Mouse (Mus musculus): ENCODE measurements around the gene Aasdh.

Aasdh gene

DNA sequence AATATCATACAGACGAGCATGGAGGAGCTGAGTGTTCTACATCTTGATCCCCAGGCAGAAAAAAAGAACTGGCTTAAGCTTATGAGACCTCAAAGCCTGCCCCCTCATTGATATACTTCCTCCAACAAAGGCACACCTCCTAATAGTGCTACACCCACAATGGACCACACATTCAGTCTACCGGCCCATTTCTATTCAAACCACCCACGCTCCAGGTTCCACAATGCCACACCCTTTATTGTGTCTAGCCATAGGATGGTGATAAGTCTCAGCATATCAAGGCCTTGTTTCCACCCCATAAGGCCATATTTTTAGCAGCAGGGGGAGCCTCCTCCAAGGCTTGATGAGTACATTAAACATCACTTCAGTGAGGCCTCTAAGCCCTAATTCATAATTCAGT is 5.5 kb upstream of the Aasdh start:
- DNase-seq = no peak

DNA sequence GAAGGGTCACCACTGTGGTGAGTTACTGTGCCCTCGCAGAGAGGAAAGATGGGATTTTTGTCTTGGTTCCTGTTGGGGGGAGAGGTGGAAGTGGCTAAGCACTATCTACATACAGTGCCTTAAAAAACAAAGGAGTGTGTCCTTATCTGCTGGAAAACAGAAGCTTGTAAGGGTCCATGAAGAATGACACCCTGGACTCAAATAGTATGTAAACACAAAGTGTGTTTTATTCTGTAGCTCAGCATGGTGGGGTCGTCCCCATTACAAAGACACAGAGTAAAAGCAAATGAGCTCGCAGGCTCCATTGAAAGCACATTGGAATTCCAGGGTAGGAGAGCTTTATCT is 813 bp upstream of the Aasdh start:
- no peak for DNase-seq

- DNase-seq = no peak
These were observed 455 bp downstream of the Aasdh start for GRCm38 (mm10) chr5:76904713-76905404.

DNA sequence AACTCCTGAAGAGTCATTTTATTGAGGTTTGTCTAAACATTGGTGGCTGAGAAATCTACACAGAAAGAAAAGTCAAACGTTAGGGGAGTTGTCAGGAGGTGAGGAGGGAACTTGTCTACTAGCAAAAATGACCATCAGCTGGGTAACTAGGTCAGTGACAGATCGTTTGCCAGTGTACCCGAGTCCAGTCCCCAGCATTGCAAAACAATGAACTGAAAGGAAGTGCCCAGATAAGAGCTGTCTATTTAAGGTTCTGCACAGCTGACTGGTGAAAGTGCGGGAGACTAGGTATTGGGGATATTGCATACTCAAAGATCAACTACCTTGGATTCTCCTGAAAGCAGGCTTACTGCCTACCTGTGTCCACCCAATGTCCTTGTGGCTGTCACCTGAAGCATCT is 3.2 kb downstream of the Aasdh start:
- no peak for DNase-seq

GRCm38 (mm10) chr5:76893084-76893483 is 12.2 kb downstream of the Aasdh start:
- no peak for DNase-seq

DNA sequence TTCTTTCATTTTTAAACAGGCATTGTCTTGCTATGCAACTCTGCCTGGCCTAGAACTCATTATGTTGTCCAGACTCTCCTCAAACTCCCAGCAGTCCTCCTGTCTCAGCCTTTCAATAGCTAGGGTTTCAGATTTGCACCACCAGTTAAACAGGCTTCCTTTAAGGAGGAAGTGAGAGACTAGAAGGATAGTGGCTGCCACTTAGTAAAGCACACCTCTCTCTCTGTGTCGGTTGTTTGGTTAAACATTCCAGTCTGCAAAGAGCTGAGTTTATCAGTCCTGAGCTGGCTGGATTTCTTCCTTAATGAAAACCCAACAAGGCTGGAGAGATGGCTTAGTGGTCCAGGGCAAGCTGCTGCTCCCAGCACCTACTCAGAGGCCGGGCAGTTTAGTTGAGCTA is 12.7 kb downstream of the Aasdh start:
- DNase-seq = no peak

DNA sequence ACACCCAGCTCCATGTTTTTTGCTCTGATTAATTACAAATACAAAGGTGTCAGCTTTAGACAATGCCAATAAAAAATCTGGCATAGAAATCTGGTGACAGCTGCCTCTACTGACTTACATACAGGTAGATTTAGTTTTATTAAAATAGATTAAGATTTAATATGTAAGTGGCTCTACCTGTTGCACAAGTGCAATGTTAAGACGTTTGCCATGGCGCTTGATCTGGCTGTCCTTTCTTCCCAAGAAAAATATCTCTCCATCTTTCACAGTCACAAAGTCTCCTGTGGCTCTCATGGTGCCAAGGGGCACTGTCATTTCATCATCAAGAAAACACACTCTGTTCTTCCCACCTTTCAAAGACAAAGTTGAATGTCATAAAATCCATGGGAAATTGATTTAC is 18.3 kb downstream of the Aasdh start:
- no peak for DNase-seq

- no peak for DNase-seq
These were observed 21.2 kb downstream of the Aasdh start for GRCm38 (mm10) chr5:76884107-76884506.

DNA sequence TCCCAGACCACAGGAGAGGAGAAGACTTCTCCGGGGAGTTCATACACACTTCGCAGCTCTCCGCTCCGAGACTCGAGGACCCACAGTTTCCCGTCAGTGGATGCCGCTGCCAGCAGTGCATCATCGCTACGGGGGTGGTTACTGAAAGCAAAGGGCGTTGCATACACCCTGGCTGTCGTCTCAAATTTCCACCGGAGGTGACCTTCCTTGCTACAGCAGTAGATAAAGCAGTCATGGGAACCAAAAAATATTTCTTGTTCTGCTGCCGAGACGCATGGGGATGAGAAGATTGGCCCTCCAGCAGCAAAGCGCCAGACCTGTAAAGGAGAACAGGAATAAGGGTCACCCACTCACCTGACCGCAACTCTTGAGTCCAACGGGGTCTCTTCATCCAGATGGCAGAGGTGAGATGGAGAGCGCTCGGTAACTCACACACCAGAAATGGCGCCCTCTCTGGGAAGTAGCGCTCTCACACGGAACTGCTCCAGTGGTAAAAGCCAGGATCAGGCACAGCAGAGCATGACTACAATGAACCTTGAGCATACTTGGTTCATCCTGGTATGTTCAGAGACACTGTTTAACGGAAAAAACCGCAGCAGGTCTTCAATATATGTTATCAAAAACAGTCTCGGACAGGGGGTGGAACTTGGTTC is 29.1 kb downstream of the Aasdh start:
- DNase-seq = no peak

- no peak for DNase-seq
These were observed 35.8 kb downstream of the Aasdh start for GRCm38 (mm10) chr5:76869553-76869952.

DNA sequence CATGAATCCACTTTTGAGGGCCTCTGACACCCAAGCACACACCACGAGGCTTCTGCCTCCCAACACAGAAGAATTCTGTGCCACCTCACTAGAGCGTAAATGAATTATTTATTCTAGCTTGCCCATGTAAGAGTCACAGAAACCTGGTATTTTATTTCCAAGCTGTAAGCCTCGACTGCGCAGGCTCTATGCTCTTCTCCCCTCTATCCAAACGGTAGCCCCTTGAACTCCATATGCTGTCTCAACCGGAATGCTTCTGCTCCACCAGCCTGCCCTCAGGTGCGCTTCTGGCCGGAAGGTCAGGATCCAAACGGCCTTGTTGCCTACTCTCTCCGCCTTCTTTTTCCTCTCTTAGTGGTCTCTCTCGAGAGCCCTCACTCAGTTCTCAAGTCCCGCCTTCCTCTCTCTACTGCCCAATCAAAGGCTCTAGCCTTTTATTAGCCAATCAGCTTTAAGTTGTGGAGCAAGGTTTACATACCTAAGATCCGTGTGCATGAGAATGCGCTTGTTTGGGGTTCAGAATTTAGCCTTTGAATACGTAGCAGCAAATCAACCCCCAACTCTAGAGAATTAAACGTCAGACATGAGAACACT is 36.5 kb downstream of the Aasdh start:
- DNase-seq = no peak

- no peak for DNase-seq
These were observed 38.5 kb downstream of the Aasdh start for GRCm38 (mm10) chr5:76866819-76867218.

DNA sequence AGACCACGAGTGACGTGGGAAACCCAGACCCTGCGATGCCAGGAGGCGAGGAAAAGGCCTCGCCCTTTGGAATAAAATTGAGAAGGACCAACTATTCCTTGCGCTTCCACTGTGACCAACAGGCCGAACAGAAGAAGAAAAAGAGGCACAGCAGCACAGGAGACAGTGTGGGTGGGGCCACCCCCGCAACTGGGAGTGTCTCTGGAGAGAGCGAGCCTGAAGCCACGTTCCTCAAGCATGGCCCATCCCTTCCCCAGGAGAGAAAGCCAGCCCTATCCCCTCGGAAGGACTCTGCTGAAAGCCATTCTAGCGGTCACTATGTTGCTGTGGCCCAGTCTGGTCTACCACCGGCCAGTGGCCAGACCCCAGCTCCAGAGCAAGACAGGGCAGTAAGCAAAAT is 46.9 kb downstream of the Aasdh start:
- DNase-seq = no peak

- no peak for DNase-seq
These were observed 48.0 kb downstream of the Aasdh start for GRCm38 (mm10) chr5:76857103-76858015.

DNA sequence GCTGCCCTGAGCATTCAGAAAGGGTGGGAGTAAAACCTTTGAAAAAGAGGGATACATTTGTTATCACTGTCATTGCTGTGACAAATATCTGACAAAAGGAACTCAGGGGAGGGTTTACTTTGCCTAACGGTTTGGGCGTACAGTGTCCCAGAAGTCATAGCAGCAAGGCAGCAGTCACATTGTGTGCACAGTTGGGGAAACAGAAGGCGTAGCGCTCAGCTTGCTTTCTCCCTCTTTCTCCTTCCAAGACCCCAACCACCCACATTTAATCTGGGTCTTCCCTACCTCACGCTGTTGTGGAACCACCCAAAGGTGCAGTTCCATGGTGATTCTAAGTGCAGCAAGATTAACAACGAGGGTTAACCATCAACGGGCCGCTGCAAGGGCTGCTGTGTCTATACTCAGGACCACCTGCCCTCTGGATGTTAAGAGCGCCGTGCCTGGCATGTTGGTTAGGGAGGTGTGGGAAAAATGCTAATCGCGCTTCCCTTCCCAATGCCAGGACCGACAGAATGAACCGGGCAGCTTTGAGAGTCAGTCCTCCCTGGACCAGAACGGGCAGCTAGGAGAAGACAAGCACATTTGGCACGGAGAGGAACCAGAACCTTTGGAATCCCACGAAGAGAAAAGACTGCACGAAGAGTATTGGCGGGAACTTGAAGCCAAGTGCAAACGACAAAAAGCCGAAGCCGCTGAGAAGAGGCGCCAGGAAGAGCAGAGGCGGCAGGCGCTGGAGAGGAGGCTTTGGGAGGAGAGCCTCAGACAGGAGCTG is 49.3 kb downstream of the Aasdh start:
- no peak for DNase-seq

- peak; percentile 43 for DNase-seq
These were observed 51.8 kb downstream of the Aasdh start for GRCm38 (mm10) chr5:76853549-76853948.

DNA sequence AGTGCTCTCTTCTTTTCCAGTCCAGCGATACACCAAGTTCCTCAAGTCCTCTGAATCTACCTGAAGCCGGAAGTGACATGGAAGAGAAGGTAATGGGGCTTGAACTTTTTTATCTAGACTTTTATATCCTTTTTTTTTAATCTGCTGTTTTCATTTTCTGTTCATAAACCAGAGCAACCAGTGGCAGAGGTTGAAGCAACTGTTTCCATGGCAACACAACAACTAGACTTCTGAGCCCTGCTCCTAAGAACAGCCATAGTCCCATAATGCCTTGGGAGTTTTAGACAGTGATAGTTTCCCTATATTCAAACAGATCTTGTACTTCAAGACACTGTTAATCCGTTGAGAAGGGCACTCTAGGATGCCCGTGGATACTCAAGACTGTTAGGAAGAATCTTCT is 54.0 kb downstream of the Aasdh start:
- DNase-seq = no peak

DNA sequence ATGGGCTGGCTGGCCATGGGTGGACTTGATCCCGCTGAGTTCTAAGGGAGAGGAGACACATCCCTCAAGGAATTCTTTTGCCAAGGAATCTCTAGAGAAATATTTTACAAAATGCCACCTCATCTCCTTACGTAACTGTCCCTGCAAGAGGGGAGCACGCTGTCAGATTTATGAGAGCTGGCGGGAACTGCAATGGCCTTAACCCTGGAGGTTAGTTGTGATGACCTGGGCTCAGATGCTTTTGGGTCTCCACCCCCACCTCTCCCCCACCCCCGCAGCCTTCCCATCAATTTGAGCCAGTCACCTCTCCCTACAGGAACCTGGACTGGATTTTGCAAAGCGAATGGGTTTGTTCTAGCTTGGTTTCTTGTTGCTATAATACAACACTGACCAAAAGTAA is 58.2 kb downstream of the Aasdh start:
- DNase-seq = no peak

- DNase-seq = no peak
These were observed 60.6 kb downstream of the Aasdh start for GRCm38 (mm10) chr5:76844618-76845186.

DNA sequence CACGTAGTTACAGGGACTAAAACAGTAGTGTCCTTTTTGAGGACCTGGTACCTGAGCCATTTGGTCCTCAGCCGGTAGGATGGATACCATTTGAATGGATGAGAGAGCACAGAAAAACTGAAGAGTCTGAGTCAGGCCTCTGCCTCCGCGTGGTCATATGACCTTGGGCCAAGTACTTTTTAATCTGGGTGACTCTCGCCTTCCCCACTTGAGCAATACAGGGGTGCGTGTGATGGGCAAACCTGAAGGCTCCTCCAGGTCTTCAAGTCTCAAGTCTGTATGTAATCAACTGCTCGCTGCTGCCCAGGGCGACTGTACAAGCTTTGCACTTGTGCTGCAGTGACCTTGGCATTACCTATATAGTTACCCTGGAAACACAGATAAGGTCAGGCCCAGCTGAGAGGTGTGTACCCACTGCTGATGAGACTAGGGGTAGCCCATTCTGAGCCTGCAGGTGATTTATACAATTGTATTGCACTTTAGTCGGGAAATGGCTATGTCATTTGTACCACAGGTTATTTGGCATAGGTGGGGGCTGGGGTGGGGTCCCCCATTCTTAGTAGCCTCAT is 61.4 kb downstream of the Aasdh start:
- no peak for DNase-seq

DNA sequence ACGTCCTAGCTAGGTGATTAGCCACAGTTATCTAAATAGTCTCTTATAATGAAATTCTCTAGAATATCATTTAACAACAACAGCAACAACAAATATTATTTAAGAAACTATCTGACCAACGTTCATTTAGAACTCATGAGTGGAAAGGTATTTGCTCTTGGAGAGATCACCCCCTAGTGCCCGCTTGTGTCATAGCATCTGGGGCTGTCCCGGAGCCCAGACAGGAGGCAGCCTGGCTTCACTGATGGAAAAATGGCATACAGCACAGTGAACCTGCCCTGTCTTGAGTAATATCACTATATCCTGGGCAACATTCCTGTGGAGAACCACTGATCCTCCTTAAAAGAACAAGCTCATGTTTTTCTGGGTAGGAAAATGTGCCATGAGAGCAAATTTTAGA is 61.9 kb downstream of the Aasdh start:
- DNase-seq = peak; percentile 36

DNA sequence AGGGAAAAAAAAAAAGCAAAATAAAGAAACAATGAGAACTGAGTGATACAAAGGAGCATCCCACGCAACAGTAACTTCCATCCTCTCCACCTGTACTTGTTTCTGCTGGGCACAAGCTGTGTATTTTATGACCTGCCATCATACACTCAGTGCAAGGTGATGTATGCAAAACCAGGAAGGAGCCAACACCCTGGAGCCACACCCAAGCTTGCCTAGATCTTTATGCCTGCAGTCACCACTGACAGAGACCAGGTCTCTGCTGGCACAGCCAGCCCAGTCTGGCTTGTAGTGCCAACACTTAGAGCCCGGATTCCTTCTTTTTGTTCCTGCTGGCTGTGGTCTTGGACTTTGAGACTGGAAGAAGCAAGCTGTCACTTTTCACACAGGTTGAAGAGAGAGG is 63.5 kb downstream of the Aasdh start:
- no peak for DNase-seq

All from cerebellum, adult 8-10 months (tissue).